Mouse (Mus musculus): ENCODE data around the gene Maff.

GRCm38 (mm10) chr15:79326264-79326663, 20.2 kb upstream of the Maff start:
- TF ChIP-seq CTCF (IDR thresholded peaks at IDR 0.05; ENCODE audit: extremely low read depth, insufficient read depth, insufficient read length, insufficient replicate concordance), result no peak
- TF ChIP-seq POLR2A (IDR thresholded peaks at IDR 0.05; ENCODE audit: low read depth, low read length), result no peak
